Mouse (Mus musculus): Measurements from ENCODE around the gene Thsd4. TPM values are rescaled to one million over a fixed set of nuclear protein-coding genes. Genes with fewer than 3 reads are reported as not detected.
"Not testable (repeated sequence)": the region's sequence is repeated elsewhere in the genome, so short reads cannot be mapped to it uniquely, and the experiment has no call there.

Gene Thsd4
- total and polyA plus RNA-seq, 2 experiments from 2014 or later, result 4.9 to 15.3 TPM

DNA sequence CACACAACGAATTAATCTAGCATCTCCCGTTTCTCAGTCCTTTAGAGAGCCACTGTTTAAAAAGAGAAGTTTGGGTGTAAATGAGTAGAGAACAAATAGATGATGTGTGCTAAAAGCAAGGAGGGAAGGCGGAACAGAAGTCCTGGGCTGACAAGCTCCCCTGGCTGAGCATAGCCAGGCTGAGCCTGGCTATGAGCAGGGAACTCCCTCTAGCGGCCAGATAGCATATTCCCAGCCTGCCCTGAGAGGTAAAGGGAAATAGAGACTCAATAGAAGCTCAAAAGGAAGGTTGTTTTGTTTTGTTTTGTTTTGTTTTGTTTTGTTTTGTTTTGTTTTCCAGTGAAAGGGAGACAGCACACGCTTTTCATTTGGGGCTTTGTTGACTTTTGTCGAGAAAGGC is 552.5 kb downstream of the Thsd4 start:
- H3K4me1 ChIP-seq (ENCODE audit: insufficient read depth, low read length), result no peaks in the 10 kb centered on the region
- 29% methylated on average over 6 of the region's 6 CpGs for WGBS
- DNase-seq (ENCODE audit: low spot score) (peak; percentile 90), ATAC-seq (peak; percentile 81; the same call in 1 of the 2 replicates)
- H3K4me3 ChIP-seq (ENCODE audit: low read length), result no peak overlapping the region
- no peaks in the 10 kb centered on the region for H3K36me3 ChIP-seq (ENCODE audit: insufficient read depth, low read length)
- peak; percentile 94 for TF ChIP-seq CTCF (IDR thresholded peaks at IDR 0.05; ENCODE audit: low read depth)
- no peaks in the 10 kb centered on the region for H3K9me3 ChIP-seq (ENCODE audit: low read length)
- no peak overlapping the region for H3K4me2 ChIP-seq (ENCODE audit: low read depth, low read length)
- no peak overlapping the region for H3K9ac ChIP-seq (replicated peaks; ENCODE audit: low read length)
- H3K27me3 ChIP-seq (ENCODE audit: insufficient read depth, low read length), result no peaks in the 10 kb centered on the region
- no peak overlapping the region for H3K27ac ChIP-seq

- 85% methylated on average over 10 of the region's 10 CpGs for WGBS
- no peak overlapping the region for H3K4me3 ChIP-seq (ENCODE audit: low read length)
- no peak overlapping the region for H3K9ac ChIP-seq (replicated peaks; ENCODE audit: low read length)
- H3K27ac ChIP-seq, result no peak overlapping the region
- H3K4me2 ChIP-seq (ENCODE audit: low read depth, low read length), result no peak overlapping the region
- ATAC-seq (no peak), DNase-seq (ENCODE audit: low spot score) (no peak)
- H3K9me3 ChIP-seq (ENCODE audit: low read length), result no peaks in the 10 kb centered on the region
- H3K4me1 ChIP-seq (ENCODE audit: insufficient read depth, low read length), result no peaks in the 10 kb centered on the region
- no peaks in the 10 kb centered on the region for H3K27me3 ChIP-seq (ENCODE audit: insufficient read depth, low read length)
- TF ChIP-seq CTCF (IDR thresholded peaks at IDR 0.05; ENCODE audit: low read depth), result no peak
- no peaks in the 10 kb centered on the region for H3K36me3 ChIP-seq (ENCODE audit: insufficient read depth, low read length)
These were observed 556.8 kb downstream of the Thsd4 start for GRCm38 (mm10) chr9:59965046-59965445.

GRCm38 (mm10) chr9:59964367-59964766 is 557.5 kb downstream of the Thsd4 start:
- no peak overlapping the region for H3K27ac ChIP-seq
- H3K4me2 ChIP-seq (ENCODE audit: low read depth, low read length), result no peak overlapping the region
- H3K4me1 ChIP-seq (ENCODE audit: insufficient read depth, low read length), result no peaks in the 10 kb centered on the region
- no peak overlapping the region for H3K4me3 ChIP-seq (ENCODE audit: low read length)
- DNase-seq (ENCODE audit: low spot score), result no peak
- no peak for ATAC-seq
- TF ChIP-seq CTCF (IDR thresholded peaks at IDR 0.05; ENCODE audit: low read depth), result no peak
- H3K36me3 ChIP-seq (ENCODE audit: insufficient read depth, low read length), result no peaks in the 10 kb centered on the region
- WGBS, result 58% methylated on average over 3 of the region's 3 CpGs
- no peak overlapping the region for H3K9ac ChIP-seq (replicated peaks; ENCODE audit: low read length)
- no peaks in the 10 kb centered on the region for H3K27me3 ChIP-seq (ENCODE audit: insufficient read depth, low read length)
- no peaks in the 10 kb centered on the region for H3K9me3 ChIP-seq (ENCODE audit: low read length)

GRCm38 (mm10) chr9:59961201-59961955 is 560.5 kb downstream of the Thsd4 start:
- DNase-seq (ENCODE audit: low spot score) (no peak), ATAC-seq (no peak)
- Histone ChIP-seq H3K4me2 (ENCODE audit: low read depth, low read length) (no peak overlapping the region), H3K9me3 (ENCODE audit: low read length) (no peaks in the 10 kb centered on the region), H3K9ac (replicated peaks; ENCODE audit: low read length) (no peak overlapping the region), H3K27ac (no peak overlapping the region), H3K4me1 (ENCODE audit: insufficient read depth, low read length) (no peaks in the 10 kb centered on the region), H3K27me3 (ENCODE audit: insufficient read depth, low read length) (no peaks in the 10 kb centered on the region), H3K4me3 (ENCODE audit: low read length) (no peak overlapping the region), H3K36me3 (ENCODE audit: insufficient read depth, low read length) (no peaks in the 10 kb centered on the region)
- WGBS, result 57% methylated on average over 14 of the region's 14 CpGs
- TF ChIP-seq CTCF (IDR thresholded peaks at IDR 0.05; ENCODE audit: low read depth), result no peak

GRCm38 (mm10) chr9:59960559-59960958 is 561.3 kb downstream of the Thsd4 start, which contains the start of gene Nr2e3:
TSS of gene Nr2e3 (minus strand) at chr9:59960659.
- 0 out of 2 replicates have a peak, but pooled peaks cover 4% of the 10 kb centered on the region for H3K4me1 ChIP-seq (ENCODE audit: insufficient read depth, low read length)
- H3K9me3 ChIP-seq (ENCODE audit: low read length), result no peaks in the 10 kb centered on the region
- no peaks in the 10 kb centered on the region for H3K36me3 ChIP-seq (ENCODE audit: insufficient read depth, low read length)
- WGBS, result 86% methylated on average over 10 of the region's 10 CpGs
- no peak within 1 kb of the TSS for H3K9ac ChIP-seq (replicated peaks; ENCODE audit: low read length)
- no peaks in the 10 kb centered on the region for H3K27me3 ChIP-seq (ENCODE audit: insufficient read depth, low read length)
- H3K4me2 ChIP-seq (ENCODE audit: low read depth, low read length), result no peak within 1 kb of the TSS
- DNase-seq (ENCODE audit: low spot score), result no peak
- H3K27ac ChIP-seq, result no peak within 1 kb of the TSS
- no peak for ATAC-seq
- no peak within 1 kb of the TSS for H3K4me3 ChIP-seq (ENCODE audit: low read length)
- TF ChIP-seq CTCF (IDR thresholded peaks at IDR 0.05; ENCODE audit: low read depth), result no peak

GRCm38 (mm10) chr9:59959276-59959675 is 562.6 kb downstream of the Thsd4 start:
- peak; percentile 94 for DNase-seq (ENCODE audit: low spot score)
- H3K4me1 ChIP-seq (ENCODE audit: insufficient read depth, low read length), result 0 out of 2 replicates have a peak, but pooled peaks cover 4% of the 10 kb centered on the region
- no peaks in the 10 kb centered on the region for H3K9me3 ChIP-seq (ENCODE audit: low read length)
- TF ChIP-seq CTCF (IDR thresholded peaks at IDR 0.05; ENCODE audit: low read depth), result peak; percentile 93
- H3K4me3 ChIP-seq (ENCODE audit: low read length), result no peak overlapping the region
- no peaks in the 10 kb centered on the region for H3K27me3 ChIP-seq (ENCODE audit: insufficient read depth, low read length)
- no peak overlapping the region for H3K27ac ChIP-seq
- H3K4me2 ChIP-seq (ENCODE audit: low read depth, low read length), result no peak overlapping the region
- ATAC-seq, result peak; percentile 90
- 3% methylated on average over 8 of the region's 8 CpGs for WGBS
- no peaks in the 10 kb centered on the region for H3K36me3 ChIP-seq (ENCODE audit: insufficient read depth, low read length)
- H3K9ac ChIP-seq (replicated peaks; ENCODE audit: low read length), result no peak overlapping the region

GRCm38 (mm10) chr9:59958115-59958514 is 563.7 kb downstream of the Thsd4 start:
- not testable (repeated sequence) for H3K27ac ChIP-seq; H3K4me1 ChIP-seq (ENCODE audit: insufficient read depth, low read length); H3K36me3 ChIP-seq (ENCODE audit: insufficient read depth, low read length); H3K4me2 ChIP-seq (ENCODE audit: low read depth, low read length); H3K4me3 ChIP-seq (ENCODE audit: low read length); H3K27me3 ChIP-seq (ENCODE audit: insufficient read depth, low read length); H3K9me3 ChIP-seq (ENCODE audit: low read length); ATAC-seq; H3K9ac ChIP-seq (replicated peaks; ENCODE audit: low read length); DNase-seq (ENCODE audit: low spot score)
- 80% methylated on average over 1 of the region's 1 CpGs for WGBS

Measured in hindbrain, postnatal 0 days (tissue).